Mouse (Mus musculus): ENCODE results near the gene Rad51b. TPM values are rescaled to one million over a fixed set of nuclear protein-coding genes. Genes with fewer than 3 reads are reported as not detected.

The Rad51b gene
- polyA plus RNA-seq, 1 experiment from 2014 or later: 6.5 TPM

DNA sequence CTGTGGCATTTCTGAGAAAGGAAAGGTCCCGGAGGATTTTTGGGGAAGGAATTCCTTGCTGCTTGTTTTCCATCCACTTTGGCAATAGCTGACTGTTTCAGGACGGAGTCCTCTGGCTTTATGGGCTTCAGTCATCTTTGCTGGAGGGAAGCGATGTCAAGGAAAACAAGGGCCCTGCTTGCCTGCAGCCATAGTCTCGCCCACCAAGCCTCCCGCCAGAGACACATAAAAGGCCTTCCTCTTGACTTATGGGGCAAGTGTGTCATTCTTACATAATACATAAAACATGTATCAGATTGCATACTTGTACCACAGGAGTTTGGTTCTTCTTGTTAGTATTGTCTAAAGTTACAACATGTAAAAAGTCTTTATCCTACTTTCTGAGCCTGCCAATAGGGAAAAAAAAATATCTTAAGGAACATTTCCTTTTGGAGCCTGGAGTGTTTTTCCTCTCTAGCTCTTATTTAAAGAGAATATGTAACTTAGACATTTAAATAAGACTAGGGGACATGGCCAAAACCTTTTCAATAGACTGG, 49.2 kb downstream of the Rad51b start:
- Histone ChIP-seq H3K36me3 (ENCODE audit: control insufficient read depth, insufficient read depth, low read length) (no peaks in the 10 kb centered on the region), H3K27ac (ENCODE audit: low read depth, low read length) (no peak overlapping the region), H3K27me3 (ENCODE audit: control insufficient read depth, insufficient read depth, low read length) (no peaks in the 10 kb centered on the region), H3K4me1 (replicated peaks; ENCODE audit: control insufficient read depth, insufficient read depth, low read length) (no peaks in the 10 kb centered on the region), H3K9me3 (ENCODE audit: control insufficient read depth, low read length) (no peaks in the 10 kb centered on the region), H3K9ac (ENCODE audit: low read depth, low read length) (no peak overlapping the region), H3K4me2 (replicated peaks; ENCODE audit: low read depth, low read length) (no peak overlapping the region), H3K4me3 (ENCODE audit: low read depth, low read length) (no peak overlapping the region)
- no peak for DNase-seq (ENCODE audit: low spot score)
- 75% methylated on average over 5 of the region's 5 CpGs for WGBS
- ATAC-seq (ENCODE audit: low FRiP score): no peak

DNA sequence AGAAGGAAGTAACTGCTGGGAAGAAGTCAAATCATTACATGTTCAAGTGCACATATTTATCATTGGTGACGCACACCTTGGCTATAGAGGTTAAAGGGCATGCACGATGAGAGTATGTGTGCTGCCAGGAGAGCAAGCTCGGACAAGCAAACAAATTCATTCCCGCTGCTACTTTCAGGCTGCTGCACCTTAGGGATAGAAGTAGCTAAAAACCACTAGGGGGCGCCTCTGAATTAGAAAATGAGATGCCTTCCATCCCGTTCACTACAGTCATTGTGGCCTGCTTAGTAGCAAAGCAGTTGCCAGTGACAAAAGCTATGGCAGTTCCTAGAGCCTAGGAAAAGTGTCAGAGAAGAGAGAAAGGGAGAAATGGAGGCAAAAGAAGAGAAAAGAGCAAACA, 50.6 kb downstream of the Rad51b start:
- no peak overlapping the region for H3K9ac ChIP-seq (ENCODE audit: low read depth, low read length)
- H3K27ac ChIP-seq (ENCODE audit: low read depth, low read length): no peak overlapping the region
- no peak overlapping the region for H3K4me2 ChIP-seq (replicated peaks; ENCODE audit: low read depth, low read length)
- H3K9me3 ChIP-seq (ENCODE audit: control insufficient read depth, low read length): no peaks in the 10 kb centered on the region
- H3K27me3 ChIP-seq (ENCODE audit: control insufficient read depth, insufficient read depth, low read length): no peaks in the 10 kb centered on the region
- no peaks in the 10 kb centered on the region for H3K4me1 ChIP-seq (replicated peaks; ENCODE audit: control insufficient read depth, insufficient read depth, low read length)
- no peak overlapping the region for H3K4me3 ChIP-seq (ENCODE audit: low read depth, low read length)
- ATAC-seq (ENCODE audit: low FRiP score): no peak
- DNase-seq (ENCODE audit: low spot score): peak; percentile 83
- H3K36me3 ChIP-seq (ENCODE audit: control insufficient read depth, insufficient read depth, low read length): no peaks in the 10 kb centered on the region
- 15% methylated on average over 6 of the region's 6 CpGs for WGBS

DNA sequence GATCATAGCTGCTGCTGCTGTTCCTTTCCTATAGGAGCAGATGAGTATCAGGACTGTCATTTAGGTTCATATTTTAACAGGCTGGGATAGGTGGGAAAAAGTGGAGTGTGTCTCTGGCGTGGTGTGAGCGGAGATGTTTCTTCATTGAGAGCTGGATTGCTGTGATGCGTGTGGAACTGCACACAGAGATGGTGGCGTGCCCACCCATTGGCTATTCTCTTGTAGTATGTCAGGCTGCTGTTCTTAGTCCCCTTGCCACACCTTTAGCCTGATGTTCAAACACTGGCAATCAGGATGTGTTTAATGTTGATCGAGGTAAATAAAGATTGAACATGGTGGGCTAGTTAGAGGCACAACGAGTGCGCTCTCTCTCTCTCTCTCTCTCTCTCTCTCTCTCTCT, 54.4 kb downstream of the Rad51b start:
- Histone ChIP-seq H3K27ac (ENCODE audit: low read depth, low read length) (no peak overlapping the region), H3K27me3 (ENCODE audit: control insufficient read depth, insufficient read depth, low read length) (no peaks in the 10 kb centered on the region), H3K4me1 (replicated peaks; ENCODE audit: control insufficient read depth, insufficient read depth, low read length) (no peaks in the 10 kb centered on the region), H3K4me2 (replicated peaks; ENCODE audit: low read depth, low read length) (no peak overlapping the region), H3K9me3 (ENCODE audit: control insufficient read depth, low read length) (no peaks in the 10 kb centered on the region), H3K9ac (ENCODE audit: low read depth, low read length) (no peak overlapping the region), H3K36me3 (ENCODE audit: control insufficient read depth, insufficient read depth, low read length) (no peaks in the 10 kb centered on the region), H3K4me3 (ENCODE audit: low read depth, low read length) (no peak overlapping the region)
- ATAC-seq (ENCODE audit: low FRiP score) (no peak), DNase-seq (ENCODE audit: low spot score) (no peak)
- 93% methylated on average over 7 of the region's 7 CpGs for WGBS

DNA sequence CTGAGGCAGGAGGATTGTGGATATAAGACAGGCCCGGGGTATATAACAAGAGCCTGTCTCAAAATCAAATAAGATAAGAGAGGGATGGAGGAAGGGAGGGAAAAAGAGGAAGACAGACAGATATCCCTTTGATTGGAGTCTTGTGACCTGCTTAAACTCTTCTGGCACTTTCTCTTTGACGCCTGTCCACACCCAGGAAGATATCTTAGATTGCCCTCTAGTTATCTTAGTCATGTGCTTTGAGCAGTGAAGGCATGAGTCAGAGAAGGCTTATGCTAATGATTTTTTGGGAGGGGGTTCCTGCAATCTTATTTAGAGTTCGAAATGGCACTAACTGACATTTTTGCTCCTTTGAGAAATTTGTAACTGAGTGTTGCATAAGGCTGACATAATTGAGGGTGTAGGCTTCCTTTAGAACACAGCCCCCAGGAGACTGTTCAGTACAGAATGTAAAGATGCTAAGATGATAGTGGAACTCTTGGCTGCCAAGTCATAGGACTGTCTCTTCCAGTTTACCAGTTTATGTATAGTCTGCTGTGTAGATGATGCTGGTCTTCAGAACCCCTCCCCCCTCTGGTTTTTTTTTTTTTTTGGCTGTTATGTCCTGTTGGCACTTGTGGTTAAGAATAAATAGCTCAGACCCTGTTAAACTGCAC, 55.1 kb downstream of the Rad51b start:
- Histone ChIP-seq H3K4me3 (ENCODE audit: low read depth, low read length) (no peak overlapping the region), H3K27ac (ENCODE audit: low read depth, low read length) (no peak overlapping the region), H3K36me3 (ENCODE audit: control insufficient read depth, insufficient read depth, low read length) (no peaks in the 10 kb centered on the region), H3K9me3 (ENCODE audit: control insufficient read depth, low read length) (no peaks in the 10 kb centered on the region), H3K27me3 (ENCODE audit: control insufficient read depth, insufficient read depth, low read length) (no peaks in the 10 kb centered on the region), H3K4me2 (replicated peaks; ENCODE audit: low read depth, low read length) (no peak overlapping the region), H3K4me1 (replicated peaks; ENCODE audit: control insufficient read depth, insufficient read depth, low read length) (no peaks in the 10 kb centered on the region), H3K9ac (ENCODE audit: low read depth, low read length) (no peak overlapping the region)
- ATAC-seq (ENCODE audit: low FRiP score) (no peak), DNase-seq (ENCODE audit: low spot score) (no peak)
- WGBS: 89% methylated on average over 3 of the region's 3 CpGs

DNA sequence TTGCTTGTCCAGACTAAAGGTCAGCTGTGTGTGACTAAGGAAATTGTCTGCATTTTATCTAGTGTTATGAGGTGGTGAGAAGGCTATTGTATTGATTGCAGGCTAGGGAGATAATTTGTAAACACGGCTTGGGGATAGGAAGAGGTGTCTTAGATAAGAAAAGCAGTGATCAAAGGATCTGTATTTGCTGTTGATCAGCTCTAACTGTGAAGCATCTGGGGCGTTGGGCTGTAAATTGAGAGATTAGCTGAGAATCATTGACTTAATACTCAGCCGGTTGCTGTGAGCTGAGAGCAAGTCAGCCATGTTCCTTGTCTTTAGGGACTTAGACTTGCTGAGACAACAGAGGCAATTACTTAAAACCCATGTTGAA, 55.6 kb downstream of the Rad51b start:
- H3K36me3 ChIP-seq (ENCODE audit: control insufficient read depth, insufficient read depth, low read length): no peaks in the 10 kb centered on the region
- H3K27me3 ChIP-seq (ENCODE audit: control insufficient read depth, insufficient read depth, low read length): no peaks in the 10 kb centered on the region
- no peaks in the 10 kb centered on the region for H3K9me3 ChIP-seq (ENCODE audit: control insufficient read depth, low read length)
- no peak overlapping the region for H3K27ac ChIP-seq (ENCODE audit: low read depth, low read length)
- H3K4me3 ChIP-seq (ENCODE audit: low read depth, low read length): no peak overlapping the region
- no peak for ATAC-seq (ENCODE audit: low FRiP score)
- H3K4me1 ChIP-seq (replicated peaks; ENCODE audit: control insufficient read depth, insufficient read depth, low read length): no peaks in the 10 kb centered on the region
- 44% methylated on average over 3 of the region's 3 CpGs for WGBS
- no peak for DNase-seq (ENCODE audit: low spot score)
- no peak overlapping the region for H3K9ac ChIP-seq (ENCODE audit: low read depth, low read length)
- no peak overlapping the region for H3K4me2 ChIP-seq (replicated peaks; ENCODE audit: low read depth, low read length)

DNA sequence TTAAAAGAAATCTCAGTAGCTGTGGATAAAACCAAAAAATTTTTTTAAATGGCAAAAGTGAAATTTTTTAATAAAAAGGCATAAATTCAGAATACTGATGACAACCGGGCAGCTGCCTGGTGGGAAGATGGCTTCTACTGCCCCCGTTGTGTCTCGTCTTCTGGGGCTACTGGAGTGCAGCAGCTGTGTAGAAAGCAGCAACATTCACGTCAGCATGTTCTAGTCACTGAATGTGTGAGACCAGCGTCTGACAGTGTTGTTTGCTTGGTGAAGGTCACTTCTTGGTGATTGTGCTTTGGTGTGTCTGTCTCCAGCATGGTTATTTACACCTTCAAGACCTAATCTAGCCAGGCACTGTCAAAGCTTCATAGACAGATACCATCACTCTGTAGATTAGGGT, 56.3 kb downstream of the Rad51b start:
- H3K4me3 ChIP-seq (ENCODE audit: low read depth, low read length): no peak overlapping the region
- no peaks in the 10 kb centered on the region for H3K4me1 ChIP-seq (replicated peaks; ENCODE audit: control insufficient read depth, insufficient read depth, low read length)
- ATAC-seq (ENCODE audit: low FRiP score) (no peak), DNase-seq (ENCODE audit: low spot score) (no peak)
- H3K27ac ChIP-seq (ENCODE audit: low read depth, low read length): no peak overlapping the region
- no peaks in the 10 kb centered on the region for H3K9me3 ChIP-seq (ENCODE audit: control insufficient read depth, low read length)
- H3K9ac ChIP-seq (ENCODE audit: low read depth, low read length): no peak overlapping the region
- no peaks in the 10 kb centered on the region for H3K36me3 ChIP-seq (ENCODE audit: control insufficient read depth, insufficient read depth, low read length)
- no peak overlapping the region for H3K4me2 ChIP-seq (replicated peaks; ENCODE audit: low read depth, low read length)
- H3K27me3 ChIP-seq (ENCODE audit: control insufficient read depth, insufficient read depth, low read length): no peaks in the 10 kb centered on the region
- WGBS: 71% methylated on average over 5 of the region's 5 CpGs

DNA sequence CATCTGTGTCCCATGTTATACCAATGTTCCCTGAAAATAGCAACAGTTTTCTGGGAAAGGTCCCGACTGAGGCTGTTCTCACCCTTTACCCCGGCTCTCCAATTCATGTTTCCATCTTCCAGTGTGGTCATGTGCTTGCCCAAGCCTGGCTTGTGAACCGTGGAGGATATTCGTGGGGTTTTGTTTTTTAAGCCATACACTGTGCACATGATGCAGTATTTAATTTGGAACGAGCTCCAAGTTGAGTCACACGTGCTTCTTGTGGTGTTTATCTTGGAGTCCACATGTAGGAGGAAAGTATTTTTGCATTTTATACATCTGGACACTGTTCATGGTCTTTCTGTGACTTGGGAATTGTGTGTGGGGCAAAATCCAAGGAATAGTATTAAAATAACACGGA, 57.5 kb downstream of the Rad51b start:
- Histone ChIP-seq H3K27me3 (ENCODE audit: control insufficient read depth, insufficient read depth, low read length) (no peaks in the 10 kb centered on the region), H3K36me3 (ENCODE audit: control insufficient read depth, insufficient read depth, low read length) (no peaks in the 10 kb centered on the region), H3K9ac (ENCODE audit: low read depth, low read length) (no peak overlapping the region), H3K4me2 (replicated peaks; ENCODE audit: low read depth, low read length) (no peak overlapping the region), H3K4me3 (ENCODE audit: low read depth, low read length) (no peak overlapping the region), H3K4me1 (replicated peaks; ENCODE audit: control insufficient read depth, insufficient read depth, low read length) (no peaks in the 10 kb centered on the region), H3K9me3 (ENCODE audit: control insufficient read depth, low read length) (no peaks in the 10 kb centered on the region), H3K27ac (ENCODE audit: low read depth, low read length) (no peak overlapping the region)
- no peak for ATAC-seq (ENCODE audit: low FRiP score)
- no peak for DNase-seq (ENCODE audit: low spot score)
- 81% methylated on average over 7 of the region's 7 CpGs for WGBS

DNA sequence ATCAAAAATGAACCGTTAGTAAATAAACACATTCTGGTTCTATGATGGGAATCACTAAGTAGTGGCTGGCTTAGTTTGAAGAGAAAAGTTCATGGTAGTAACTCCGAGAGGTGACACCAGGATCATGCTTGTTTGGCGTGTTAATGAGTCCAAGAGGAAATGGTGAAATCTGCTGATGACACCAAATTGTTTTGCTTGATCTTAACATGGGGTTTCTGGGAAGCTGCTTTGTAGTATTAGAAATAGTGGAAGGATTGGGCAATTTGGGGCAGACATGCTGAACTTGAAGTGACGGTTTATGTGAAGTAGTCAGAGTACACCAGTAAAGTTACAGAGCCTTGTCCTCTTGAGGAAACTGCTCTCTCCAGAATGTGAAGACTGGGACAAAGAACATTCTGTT, 59.1 kb downstream of the Rad51b start:
- no peak overlapping the region for H3K4me2 ChIP-seq (replicated peaks; ENCODE audit: low read depth, low read length)
- H3K36me3 ChIP-seq (ENCODE audit: control insufficient read depth, insufficient read depth, low read length): no peaks in the 10 kb centered on the region
- no peak overlapping the region for H3K4me3 ChIP-seq (ENCODE audit: low read depth, low read length)
- ATAC-seq (ENCODE audit: low FRiP score) (no peak), DNase-seq (ENCODE audit: low spot score) (no peak)
- no peaks in the 10 kb centered on the region for H3K27me3 ChIP-seq (ENCODE audit: control insufficient read depth, insufficient read depth, low read length)
- WGBS: 83% methylated on average over 4 of the region's 4 CpGs
- H3K4me1 ChIP-seq (replicated peaks; ENCODE audit: control insufficient read depth, insufficient read depth, low read length): no peaks in the 10 kb centered on the region
- H3K9me3 ChIP-seq (ENCODE audit: control insufficient read depth, low read length): no peaks in the 10 kb centered on the region
- no peak overlapping the region for H3K9ac ChIP-seq (ENCODE audit: low read depth, low read length)
- H3K27ac ChIP-seq (ENCODE audit: low read depth, low read length): no peak overlapping the region

DNA sequence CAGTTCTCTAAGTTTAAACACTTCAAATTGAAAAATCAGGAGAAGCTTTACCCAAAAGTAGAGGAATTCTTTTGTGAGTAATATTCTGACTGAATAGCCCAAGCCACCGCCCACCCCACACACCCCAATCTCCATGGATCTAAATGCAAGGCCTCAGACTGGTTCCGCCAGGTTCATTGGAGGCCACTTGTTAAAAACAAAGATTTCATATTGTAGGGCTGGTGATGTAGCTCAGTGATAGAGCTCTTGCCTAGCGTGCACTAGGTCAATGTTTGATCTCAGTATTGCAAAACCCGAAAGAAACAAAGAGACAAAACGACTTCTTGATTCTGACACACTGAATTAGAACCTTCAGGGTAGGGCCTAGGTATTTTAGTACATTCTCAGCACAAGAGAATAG, 60.5 kb downstream of the Rad51b start:
- H3K27me3 ChIP-seq (ENCODE audit: control insufficient read depth, insufficient read depth, low read length): no peaks in the 10 kb centered on the region
- no peak overlapping the region for H3K4me2 ChIP-seq (replicated peaks; ENCODE audit: low read depth, low read length)
- no peaks in the 10 kb centered on the region for H3K4me1 ChIP-seq (replicated peaks; ENCODE audit: control insufficient read depth, insufficient read depth, low read length)
- no peak overlapping the region for H3K9ac ChIP-seq (ENCODE audit: low read depth, low read length)
- ATAC-seq (ENCODE audit: low FRiP score) (no peak), DNase-seq (ENCODE audit: low spot score) (no peak)
- H3K4me3 ChIP-seq (ENCODE audit: low read depth, low read length): no peak overlapping the region
- H3K27ac ChIP-seq (ENCODE audit: low read depth, low read length): no peak overlapping the region
- H3K36me3 ChIP-seq (ENCODE audit: control insufficient read depth, insufficient read depth, low read length): no peaks in the 10 kb centered on the region
- WGBS: 84% methylated on average over 5 of the region's 5 CpGs
- H3K9me3 ChIP-seq (ENCODE audit: control insufficient read depth, low read length): no peaks in the 10 kb centered on the region

All from hindbrain, embryonic 11.5 days (tissue).